Mouse (Mus musculus): Measurements from ENCODE around the gene Slc4a8. TPM values are rescaled to one million over a fixed set of nuclear protein-coding genes. Genes with fewer than 3 reads are reported as not detected.

Slc4a8 gene
- polyA plus RNA-seq, 1 experiment from 2014 or later = 8.7 TPM

DNA sequence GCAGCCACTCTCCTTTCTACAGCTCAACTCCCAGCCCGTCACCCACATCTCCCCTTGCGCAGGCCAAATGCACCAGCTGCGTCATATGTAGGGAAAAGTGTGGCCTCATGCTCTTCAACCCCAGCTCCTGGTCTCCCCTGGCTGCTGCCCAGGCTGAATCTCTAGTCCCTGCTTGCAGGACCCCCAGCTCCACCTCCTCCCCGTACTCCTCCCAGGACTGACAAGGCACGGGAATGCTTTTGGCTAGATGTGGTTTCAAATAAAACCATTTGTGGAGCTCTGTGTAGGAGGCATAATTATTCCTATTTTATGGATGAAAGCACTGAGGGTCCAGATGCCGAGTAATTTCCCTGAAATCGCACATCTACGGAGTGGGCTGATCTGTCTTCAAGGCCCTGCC is 70.6 kb downstream of the Slc4a8 start:
- Histone ChIP-seq H3K36me3 (ENCODE audit: insufficient read depth, low read length) (no peaks in the 10 kb centered on the region), H3K4me3 (ENCODE audit: low read length) (no peak overlapping the region), H3K9me3 (ENCODE audit: low read length) (peaks cover 3% of the 10 kb centered on the region), H3K27ac (ENCODE audit: low read length) (no peak overlapping the region), H3K9ac (replicated peaks; ENCODE audit: low read length) (no peak overlapping the region), H3K4me2 (replicated peaks; ENCODE audit: low read depth, low read length) (no peak overlapping the region), H3K27me3 (ENCODE audit: insufficient read depth, low read length) (no peaks in the 10 kb centered on the region), H3K4me1 (ENCODE audit: insufficient read depth, low read length) (no peaks in the 10 kb centered on the region)
- no peak for ATAC-seq (ENCODE audit: low FRiP score, low TSS enrichment)
- WGBS = 76% methylated on average over 8 of the region's 8 CpGs

DNA sequence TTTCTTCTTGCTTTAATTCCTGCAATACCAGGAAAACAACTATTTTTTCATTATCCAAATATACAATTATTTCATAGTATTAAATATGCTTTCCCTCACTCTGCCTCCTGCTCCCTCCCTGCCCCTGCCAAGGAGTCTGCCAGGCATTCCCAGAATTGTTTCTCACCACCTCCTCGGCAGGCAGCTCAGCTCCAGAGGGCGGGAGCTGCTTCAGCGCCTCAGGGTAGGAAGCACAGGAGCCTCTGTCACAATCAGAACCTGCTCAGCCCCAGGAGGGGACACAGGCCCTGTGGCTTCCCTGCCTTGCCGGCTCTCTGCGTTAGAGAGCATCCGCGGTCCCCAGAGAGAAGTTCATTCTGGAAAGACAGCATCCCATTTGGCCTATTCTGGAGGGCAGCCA is 71.2 kb downstream of the Slc4a8 start:
- H3K9ac ChIP-seq (replicated peaks; ENCODE audit: low read length) = no peak overlapping the region
- peaks cover 3% of the 10 kb centered on the region for H3K9me3 ChIP-seq (ENCODE audit: low read length)
- H3K4me1 ChIP-seq (ENCODE audit: insufficient read depth, low read length) = no peaks in the 10 kb centered on the region
- H3K27ac ChIP-seq (ENCODE audit: low read length) = no peak overlapping the region
- no peaks in the 10 kb centered on the region for H3K27me3 ChIP-seq (ENCODE audit: insufficient read depth, low read length)
- WGBS = 33% methylated on average over 7 of the region's 7 CpGs
- H3K36me3 ChIP-seq (ENCODE audit: insufficient read depth, low read length) = no peaks in the 10 kb centered on the region
- H3K4me2 ChIP-seq (replicated peaks; ENCODE audit: low read depth, low read length) = no peak overlapping the region
- no peak overlapping the region for H3K4me3 ChIP-seq (ENCODE audit: low read length)
- no peak for ATAC-seq (ENCODE audit: low FRiP score, low TSS enrichment)

DNA sequence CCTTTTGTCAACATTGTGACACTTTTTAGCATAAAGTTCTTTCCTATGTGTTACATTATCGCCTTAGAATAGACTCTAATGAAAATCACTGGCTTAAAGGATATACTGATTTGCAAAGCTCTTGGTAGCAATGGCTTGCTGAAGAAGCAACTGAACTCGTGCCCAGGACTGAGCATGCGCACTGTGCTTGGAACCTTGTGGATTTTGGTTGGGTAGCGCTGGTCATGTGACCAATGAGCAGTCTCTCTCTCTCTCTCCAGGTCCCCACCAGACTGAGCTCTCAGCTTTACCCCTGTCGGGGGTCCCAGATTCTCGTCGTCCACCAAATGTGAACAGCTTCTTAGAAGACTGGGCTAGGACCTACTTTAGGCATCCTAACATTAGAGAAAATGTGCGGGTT is 75.2 kb downstream of the Slc4a8 start:
- Histone ChIP-seq H3K9me3 (ENCODE audit: low read length) (0 out of 2 replicates have a peak, but pooled peaks cover 3% of the 10 kb centered on the region), H3K27me3 (ENCODE audit: insufficient read depth, low read length) (no peaks in the 10 kb centered on the region)

DNA sequence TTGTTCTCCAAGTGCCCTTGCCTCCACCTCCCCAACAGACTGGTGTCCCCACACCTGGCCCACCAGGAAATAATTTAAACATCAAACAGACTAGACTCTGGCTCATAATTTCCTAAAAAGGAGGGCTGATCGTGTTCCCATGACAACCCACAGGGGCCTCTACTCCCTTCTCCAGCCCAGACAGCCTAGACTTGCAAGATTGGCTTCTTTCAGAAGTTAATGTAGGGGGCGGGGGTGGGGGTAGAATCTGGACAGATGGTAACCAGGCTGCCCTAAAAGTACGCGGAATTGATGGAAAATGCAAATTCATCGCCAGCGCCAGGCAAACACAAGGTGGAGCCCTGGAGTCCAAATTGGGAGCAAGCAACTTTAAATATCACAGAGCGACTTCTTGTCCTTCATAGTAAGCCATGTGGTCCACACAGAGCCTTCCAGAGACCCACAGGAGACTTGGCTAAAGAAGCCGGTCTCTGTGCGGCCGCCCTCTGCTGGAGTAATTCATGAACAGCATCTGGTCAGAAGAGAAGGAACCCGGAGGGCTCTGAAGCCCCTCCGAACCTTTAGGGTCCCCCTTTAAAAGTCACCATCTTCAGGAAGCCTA is 77.2 kb downstream of the Slc4a8 start:
- H3K9me3 ChIP-seq (ENCODE audit: low read length) = 0 out of 2 replicates have a peak, but pooled peaks cover 3% of the 10 kb centered on the region
- H3K4me3 ChIP-seq (ENCODE audit: low read length) = no peak overlapping the region
- H3K36me3 ChIP-seq (ENCODE audit: insufficient read depth, low read length) = no peaks in the 10 kb centered on the region
- no peaks in the 10 kb centered on the region for H3K27me3 ChIP-seq (ENCODE audit: insufficient read depth, low read length)
- H3K27ac ChIP-seq (ENCODE audit: low read length) = no peak overlapping the region
- H3K4me2 ChIP-seq (replicated peaks; ENCODE audit: low read depth, low read length) = 0 out of 2 replicates have a peak overlapping the region, but pooled peaks have one; percentile 3
- no peak overlapping the region for H3K9ac ChIP-seq (replicated peaks; ENCODE audit: low read length)
- ATAC-seq (ENCODE audit: low FRiP score, low TSS enrichment) = peak; percentile 73; the same call in 1 of the 2 replicates
- WGBS = 36% methylated on average over 12 of the region's 12 CpGs
- H3K4me1 ChIP-seq (ENCODE audit: insufficient read depth, low read length) = no peaks in the 10 kb centered on the region

More for the DNA sequence above, 75.2 kb downstream of the Slc4a8 start:
- H3K4me3 ChIP-seq (ENCODE audit: low read length) = no peak overlapping the region
- H3K4me2 ChIP-seq (replicated peaks; ENCODE audit: low read depth, low read length) = no peak overlapping the region
- ATAC-seq (ENCODE audit: low FRiP score, low TSS enrichment) = no peak
- no peaks in the 10 kb centered on the region for H3K4me1 ChIP-seq (ENCODE audit: insufficient read depth, low read length)
- H3K27ac ChIP-seq (ENCODE audit: low read length) = no peak overlapping the region
- H3K36me3 ChIP-seq (ENCODE audit: insufficient read depth, low read length) = no peaks in the 10 kb centered on the region
- 85% methylated on average over 8 of the region's 8 CpGs for whole genome bisulfite sequencing
- no peak overlapping the region for H3K9ac ChIP-seq (replicated peaks; ENCODE audit: low read length)

DNA sequence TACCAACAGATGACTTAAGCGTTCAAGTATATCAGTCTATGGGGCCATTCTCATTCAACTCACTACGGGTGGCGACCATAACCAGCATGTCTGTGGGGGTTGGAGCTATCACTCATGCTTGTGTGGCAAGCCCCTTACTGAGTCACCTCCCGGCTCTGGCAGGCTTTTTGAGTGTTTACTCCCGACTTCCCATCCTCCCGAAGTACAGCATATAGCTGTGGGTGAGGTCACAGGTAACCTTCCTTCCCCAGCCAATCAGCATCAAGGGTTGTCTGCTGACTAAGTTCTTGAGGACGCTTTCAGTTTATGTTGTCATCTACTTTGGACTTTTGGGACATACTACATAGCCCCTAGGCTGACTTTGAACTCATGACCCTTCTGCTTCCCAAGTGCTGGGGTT is 82.8 kb downstream of the Slc4a8 start:
- Histone ChIP-seq H3K4me1 (ENCODE audit: insufficient read depth, low read length) (peaks cover 10% of the 10 kb centered on the region), H3K36me3 (ENCODE audit: insufficient read depth, low read length) (no peaks in the 10 kb centered on the region), H3K4me2 (replicated peaks; ENCODE audit: low read depth, low read length) (no peak overlapping the region), H3K27me3 (ENCODE audit: insufficient read depth, low read length) (no peaks in the 10 kb centered on the region), H3K4me3 (ENCODE audit: low read length) (no peak overlapping the region), H3K9me3 (ENCODE audit: low read length) (peaks cover 5% of the 10 kb centered on the region), H3K9ac (replicated peaks; ENCODE audit: low read length) (no peak overlapping the region), H3K27ac (ENCODE audit: low read length) (no peak overlapping the region)
- 84% methylated on average over 7 of the region's 7 CpGs for WGBS
- no peak for ATAC-seq (ENCODE audit: low FRiP score, low TSS enrichment)

DNA sequence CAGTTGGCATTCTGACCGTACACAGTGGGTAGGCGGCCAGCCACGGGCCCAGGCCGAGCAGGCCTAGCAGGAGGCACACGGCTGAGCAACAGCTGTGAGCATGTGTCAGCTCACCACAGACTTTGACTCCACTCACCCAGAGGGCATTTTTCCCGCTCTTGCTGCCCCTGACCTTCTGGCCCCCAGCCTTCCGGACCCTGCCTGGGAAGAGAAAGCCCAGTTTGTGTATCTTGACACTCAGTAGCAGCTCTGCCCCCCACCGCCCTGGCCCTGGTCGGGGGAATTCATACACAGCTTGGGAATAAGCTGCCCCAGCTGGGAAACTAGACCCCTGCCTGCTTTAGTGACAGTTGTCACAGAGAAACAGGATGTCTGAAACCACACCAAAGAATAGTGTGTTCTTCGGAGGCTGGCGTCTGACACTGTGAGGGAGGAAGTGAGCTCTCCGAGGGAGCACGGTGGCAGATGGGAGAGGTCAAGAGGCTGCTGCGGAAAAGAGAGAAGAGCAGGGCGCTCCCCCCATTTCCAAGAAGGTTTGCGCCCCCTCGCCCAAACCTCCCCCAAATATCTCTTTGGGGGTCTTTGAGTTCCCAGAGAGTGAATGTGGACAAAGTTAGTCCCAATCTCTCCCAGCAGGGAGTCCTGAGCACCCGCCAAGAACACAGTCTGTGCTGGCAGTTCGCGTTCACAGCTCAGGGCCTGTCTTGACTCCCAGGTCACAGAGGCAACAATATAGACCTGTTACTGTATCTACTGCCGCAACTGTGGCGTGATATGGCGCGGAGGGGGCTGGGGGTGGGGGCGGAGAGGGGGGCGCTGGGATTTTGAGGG is 83.7 kb downstream of the Slc4a8 start:
- H3K4me2 ChIP-seq (replicated peaks; ENCODE audit: low read depth, low read length) = no peak overlapping the region
- H3K27me3 ChIP-seq (ENCODE audit: insufficient read depth, low read length) = no peaks in the 10 kb centered on the region
- no peak overlapping the region for H3K27ac ChIP-seq (ENCODE audit: low read length)
- 41% methylated on average over 26 of the region's 26 CpGs for WGBS
- H3K9me3 ChIP-seq (ENCODE audit: low read length) = peaks cover 5% of the 10 kb centered on the region
- H3K4me1 ChIP-seq (ENCODE audit: insufficient read depth, low read length) = peaks cover 10% of the 10 kb centered on the region
- H3K4me3 ChIP-seq (ENCODE audit: low read length) = no peak overlapping the region
- ATAC-seq (ENCODE audit: low FRiP score, low TSS enrichment) = peak; percentile 54; the same call in 1 of the 2 replicates
- H3K36me3 ChIP-seq (ENCODE audit: insufficient read depth, low read length) = no peaks in the 10 kb centered on the region
- no peak overlapping the region for H3K9ac ChIP-seq (replicated peaks; ENCODE audit: low read length)

DNA sequence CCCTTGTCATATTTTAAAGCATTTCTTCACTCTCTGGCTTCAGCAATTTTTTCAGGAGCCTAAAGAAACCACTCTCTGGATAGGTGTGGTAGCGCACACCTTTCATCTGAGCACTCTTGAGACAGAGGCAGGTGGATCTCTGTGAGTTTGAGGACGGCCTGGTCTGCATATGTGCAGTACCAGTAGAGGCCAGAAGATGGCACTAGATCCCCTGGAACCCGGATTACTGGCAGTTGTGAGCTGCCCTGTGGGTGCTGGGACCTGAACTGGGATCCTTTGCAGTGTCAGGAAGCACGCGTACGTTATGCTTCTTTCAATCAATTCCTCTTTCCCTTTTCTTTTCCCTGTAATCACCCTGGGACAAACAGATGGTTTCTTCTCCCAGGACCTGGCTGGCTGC is 85.6 kb downstream of the Slc4a8 start:
- Histone ChIP-seq H3K27me3 (ENCODE audit: insufficient read depth, low read length) (no peaks in the 10 kb centered on the region), H3K4me2 (replicated peaks; ENCODE audit: low read depth, low read length) (no peak overlapping the region), H3K36me3 (ENCODE audit: insufficient read depth, low read length) (no peaks in the 10 kb centered on the region), H3K4me3 (ENCODE audit: low read length) (no peak overlapping the region), H3K27ac (ENCODE audit: low read length) (no peak overlapping the region), H3K9ac (replicated peaks; ENCODE audit: low read length) (no peak overlapping the region), H3K4me1 (ENCODE audit: insufficient read depth, low read length) (peaks cover 10% of the 10 kb centered on the region), H3K9me3 (ENCODE audit: low read length) (peaks cover 5% of the 10 kb centered on the region)
- 84% methylated on average over 6 of the region's 6 CpGs for WGBS
- no peak for ATAC-seq (ENCODE audit: low FRiP score, low TSS enrichment)

DNA sequence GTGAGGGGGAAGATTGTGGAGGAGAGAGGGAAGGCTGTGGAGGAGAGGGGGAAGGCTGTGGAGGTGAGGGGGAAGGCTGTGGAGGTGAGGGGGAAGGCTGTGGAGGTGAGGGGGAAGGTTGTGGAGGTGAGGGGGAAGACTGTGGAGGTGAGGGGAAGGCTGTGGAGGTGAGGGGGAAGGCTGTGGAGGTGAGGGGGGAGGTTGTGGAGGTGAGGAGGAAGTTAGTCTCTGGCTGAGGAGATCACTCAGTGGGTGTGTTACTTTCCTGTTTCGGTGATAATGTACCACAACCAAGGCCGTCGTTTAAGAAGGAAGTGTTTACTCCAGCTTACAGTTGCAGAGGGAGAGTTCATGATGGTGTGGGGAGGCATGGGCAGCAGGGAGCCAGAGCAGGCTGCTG is 96.0 kb downstream of the Slc4a8 start:
- H3K4me2 ChIP-seq (replicated peaks; ENCODE audit: low read depth, low read length) = no peak overlapping the region
- no peak overlapping the region for H3K4me3 ChIP-seq (ENCODE audit: low read length)
- no peak overlapping the region for H3K27ac ChIP-seq (ENCODE audit: low read length)
- no peak overlapping the region for H3K9ac ChIP-seq (replicated peaks; ENCODE audit: low read length)
- no peaks in the 10 kb centered on the region for H3K4me1 ChIP-seq (ENCODE audit: insufficient read depth, low read length)
- no peak for ATAC-seq (ENCODE audit: low FRiP score, low TSS enrichment)
- H3K9me3 ChIP-seq (ENCODE audit: low read length) = no peaks in the 10 kb centered on the region
- H3K27me3 ChIP-seq (ENCODE audit: insufficient read depth, low read length) = no peaks in the 10 kb centered on the region
- 72% methylated on average over 3 of the region's 3 CpGs for WGBS
- H3K36me3 ChIP-seq (ENCODE audit: insufficient read depth, low read length) = no peaks in the 10 kb centered on the region

DNA sequence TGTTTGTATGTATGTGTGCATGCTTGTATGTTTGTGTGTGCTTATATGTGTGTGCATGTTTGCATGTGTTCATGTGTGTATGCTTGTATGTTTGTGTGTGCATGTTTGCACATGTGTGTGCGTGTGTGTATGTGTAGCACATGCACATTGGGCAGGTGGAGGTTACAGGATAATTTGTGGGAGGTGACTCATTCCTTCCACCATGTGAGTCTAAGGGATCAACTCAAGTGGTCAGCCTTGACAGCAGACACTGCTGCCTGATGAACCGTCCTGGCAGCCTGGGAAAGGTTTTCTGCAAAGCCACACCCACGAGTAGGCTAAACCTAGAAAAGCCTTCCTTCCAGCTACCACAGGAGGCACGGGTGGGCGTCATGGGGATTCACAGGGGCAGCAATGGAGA is 99.3 kb downstream of the Slc4a8 start:
- no peak for ATAC-seq (ENCODE audit: low FRiP score, low TSS enrichment)
- Histone ChIP-seq H3K27ac (ENCODE audit: low read length) (no peak overlapping the region), H3K36me3 (ENCODE audit: insufficient read depth, low read length) (no peaks in the 10 kb centered on the region), H3K9ac (replicated peaks; ENCODE audit: low read length) (no peak overlapping the region), H3K4me1 (ENCODE audit: insufficient read depth, low read length) (no peaks in the 10 kb centered on the region), H3K4me3 (ENCODE audit: low read length) (no peak overlapping the region), H3K27me3 (ENCODE audit: insufficient read depth, low read length) (no peaks in the 10 kb centered on the region), H3K9me3 (ENCODE audit: low read length) (0 out of 2 replicates have a peak, but pooled peaks cover 3% of the 10 kb centered on the region), H3K4me2 (replicated peaks; ENCODE audit: low read depth, low read length) (no peak overlapping the region)
- 40% methylated on average over 5 of the region's 5 CpGs for WGBS

DNA sequence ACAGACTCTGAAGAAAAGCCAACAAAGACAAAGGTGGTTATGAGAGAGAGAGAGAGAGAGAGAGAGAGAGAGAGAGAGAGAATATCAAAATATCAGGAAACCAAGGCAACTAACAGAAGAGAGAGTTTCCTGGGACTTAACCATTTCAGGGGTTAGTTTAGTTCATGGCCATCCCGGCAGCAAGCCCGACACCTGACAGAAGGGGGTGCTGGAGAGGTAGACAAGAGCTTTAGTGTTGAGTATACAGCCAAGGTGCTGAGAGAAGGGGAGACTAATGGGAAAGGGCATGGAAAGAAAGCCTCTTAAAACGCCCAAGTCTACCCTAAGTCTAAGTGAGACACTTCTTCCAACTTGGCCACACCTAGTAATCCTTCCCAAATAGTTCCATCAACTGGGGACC is 104.0 kb downstream of the Slc4a8 start:
- 38% methylated on average over 3 of the region's 3 CpGs for WGBS
- Histone ChIP-seq H3K27ac (ENCODE audit: low read length) (no peak overlapping the region), H3K4me1 (ENCODE audit: insufficient read depth, low read length) (no peaks in the 10 kb centered on the region), H3K9ac (replicated peaks; ENCODE audit: low read length) (no peak overlapping the region), H3K4me2 (replicated peaks; ENCODE audit: low read depth, low read length) (no peak overlapping the region), H3K36me3 (ENCODE audit: insufficient read depth, low read length) (no peaks in the 10 kb centered on the region), H3K9me3 (ENCODE audit: low read length) (peaks cover 8% of the 10 kb centered on the region; the same call in 1 of the 2 replicates), H3K27me3 (ENCODE audit: insufficient read depth, low read length) (peaks cover 17% of the 10 kb centered on the region), H3K4me3 (ENCODE audit: low read length) (no peak overlapping the region)
- ATAC-seq (ENCODE audit: low FRiP score, low TSS enrichment) = no peak
